Comparison of ENCODE assay signal across 28 mouse cellular contexts in genomic region chr3:138843180-138843579, GRCm38 (mm10).
DNase-seq lines count a peak whose midpoint lies in the region; ATAC-seq and TF ChIP-seq lines count a peak whose summit lies in the region.
"Had no signal": no experiment of that assay in that cellular context is flagged by ENCODE, and none has a peak within 500 bp of the region (broad histone marks: within the 10 kb centered on the region; RNA-seq: fewer than 3 reads in every experiment).

No protein-coding gene starts in this region.

- TF ChIP-seq CTCF in lung, adult 2 months (IDR thresholded peaks at IDR 0.05; ENCODE audit: insufficient read depth, low read length), result no peak

- ATAC-seq in heart, embryonic 12.5 days (ENCODE audit: insufficient number of reproducible peaks, low FRiP score), result no peak
- no peak for ATAC-seq in intestine, embryonic 15.5 days
- ATAC-seq: intestine, postnatal 0 days; midbrain, embryonic 13.5 days had no signal

- no peaks in the 10 kb centered on the region for H3K4me1 ChIP-seq in heart, embryonic 12.5 days (replicated peaks)
- H3K4me1 ChIP-seq in lung, adult 2 months (ENCODE audit: control insufficient read depth, insufficient read depth, low read length), result peaks cover 3% of the 10 kb centered on the region
- peaks cover 6% of the 10 kb centered on the region; the same call in 1 of the 2 replicates for H3K4me1 ChIP-seq in intestine, embryonic 15.5 days (replicated peaks)
- H3K4me1 ChIP-seq: heart, embryonic 13.5 days; liver, embryonic 13.5 days had no signal

- no peak overlapping the region for H3K4me3 ChIP-seq in heart, embryonic 12.5 days
- no peak overlapping the region for H3K4me3 ChIP-seq in lung, adult 2 months (replicated peaks; ENCODE audit: extremely low read depth, low read depth, low read length)
- H3K4me3 ChIP-seq in intestine, embryonic 15.5 days (replicated peaks), result no peak overlapping the region
- H3K4me3 ChIP-seq: embryonic facial prominence, embryonic 13.5 days; forebrain, embryonic 12.5 days; heart, adult 2 months; heart, embryonic 13.5 days; limb, embryonic 15.5 days; liver, embryonic 13.5 days; midbrain, embryonic 13.5 days had no signal

- 89% methylated on average over 2 of the region's 2 CpGs for WGBS in heart, embryonic 12.5 days
- 83% methylated on average over 2 of the region's 2 CpGs for WGBS in lung, adult 2 months
- 67% methylated on average over 2 of the region's 2 CpGs for WGBS in intestine, embryonic 15.5 days

- no peaks in the 10 kb centered on the region for H3K27me3 ChIP-seq in heart, embryonic 12.5 days (replicated peaks)
- no peaks in the 10 kb centered on the region for H3K27me3 ChIP-seq in intestine, embryonic 15.5 days (replicated peaks)
- H3K27me3 ChIP-seq: embryonic facial prominence, embryonic 13.5 days; forebrain, embryonic 12.5 days; heart, embryonic 13.5 days; limb, embryonic 15.5 days; liver, embryonic 13.5 days; midbrain, embryonic 13.5 days had no signal

- no peak overlapping the region for H3K4me2 ChIP-seq in heart, embryonic 12.5 days
- no peak overlapping the region for H3K4me2 ChIP-seq in intestine, embryonic 15.5 days (replicated peaks)
- H3K4me2 ChIP-seq: embryonic facial prominence, embryonic 13.5 days; forebrain, embryonic 12.5 days; heart, embryonic 13.5 days; limb, embryonic 15.5 days; liver, embryonic 13.5 days; midbrain, embryonic 13.5 days had no signal

- no peaks in the 10 kb centered on the region for H3K36me3 ChIP-seq in heart, embryonic 12.5 days
- H3K36me3 ChIP-seq in intestine, embryonic 15.5 days, result no peaks in the 10 kb centered on the region
- H3K36me3 ChIP-seq: embryonic facial prominence, embryonic 13.5 days; forebrain, embryonic 12.5 days; G1E; heart, embryonic 13.5 days; limb, embryonic 15.5 days; liver, embryonic 13.5 days; midbrain, embryonic 13.5 days had no signal

- H3K9ac ChIP-seq in heart, embryonic 12.5 days, result no peak overlapping the region
- H3K9ac ChIP-seq in intestine, embryonic 15.5 days, result no peak overlapping the region
- H3K9ac ChIP-seq: embryonic facial prominence, embryonic 13.5 days; forebrain, embryonic 12.5 days; heart, embryonic 13.5 days; limb, embryonic 15.5 days; liver, embryonic 13.5 days; midbrain, embryonic 13.5 days had no signal

- no peaks in the 10 kb centered on the region for H3K9me3 ChIP-seq in heart, embryonic 12.5 days (replicated peaks)
- H3K9me3 ChIP-seq in intestine, embryonic 15.5 days, result no peaks in the 10 kb centered on the region
- H3K9me3 ChIP-seq: embryonic facial prominence, embryonic 13.5 days; forebrain, embryonic 12.5 days; G1E; heart, embryonic 13.5 days; limb, embryonic 15.5 days; liver, embryonic 13.5 days; midbrain, embryonic 13.5 days had no signal

- H3K27ac ChIP-seq in heart, embryonic 12.5 days (ENCODE audit: poor library complexity, severe bottlenecking), result no peak overlapping the region
- H3K27ac ChIP-seq in intestine, embryonic 15.5 days, result no peak overlapping the region
- H3K27ac ChIP-seq: embryonic facial prominence, embryonic 13.5 days; forebrain, embryonic 12.5 days; heart, adult 2 months; heart, embryonic 13.5 days; limb, embryonic 15.5 days; liver, embryonic 13.5 days; macrophage; midbrain, embryonic 13.5 days had no signal

- DNase-seq in heart, adult 11 months, result peak; percentile 91
- peak; percentile 37 to 51 for DNase-seq in lung, adult 18-20 months
- DNase-seq in lung, adult 2 months, result no peak
- DNase-seq in lung, postnatal 14 days, result peak; percentile 54
- no peak for DNase-seq in neural tube, embryonic 10.5 days (ENCODE audit: extremely low spot score, low spot score)
- DNase-seq: adrenal gland, postnatal 10 days; cerebellum, adult 11 months; cerebellum, adult 9-11 months; gastrocnemius, postnatal 36 days; heart, adult 2 months; heart, postnatal 10 days; kidney, adult 9 months; kidney, postnatal 36 days; left cerebral cortex, postnatal 4 days; liver, embryonic 13.5 days; retina, postnatal 1 day; right cerebral cortex, postnatal 14 days; thymus, postnatal 4 days had no signal

- TF ChIP-seq POLR2A in lung, adult 2 months (IDR thresholded peaks at IDR 0.05; ENCODE audit: borderline replicate concordance, extremely low read depth, low read depth, low read length), result no peak

Comparison
In these comparisons a context has a peak if more than half of its experiments do, and no peak if none do; other contexts are left out.
1. DNase-seq: peak in heart, adult 11 months (single experiment), lung, adult 18-20 months (2 of 2) and lung, postnatal 14 days (single experiment); none in lung, adult 2 months (single experiment) and neural tube, embryonic 10.5 days (single experiment).